Mouse (Mus musculus) cerebellum, adult 18-20 months (tissue): ENCODE measurements around the gene Ccdc149.
A peak's percentile ranks its signal among the peaks of the same experiment; 100 is the strongest.

Experiments used
- DNase-seq, 2 experiments: peaks; one replicate each; pipeline ENCODE4 v3.0.0; 2021

The Ccdc149 gene

DNA sequence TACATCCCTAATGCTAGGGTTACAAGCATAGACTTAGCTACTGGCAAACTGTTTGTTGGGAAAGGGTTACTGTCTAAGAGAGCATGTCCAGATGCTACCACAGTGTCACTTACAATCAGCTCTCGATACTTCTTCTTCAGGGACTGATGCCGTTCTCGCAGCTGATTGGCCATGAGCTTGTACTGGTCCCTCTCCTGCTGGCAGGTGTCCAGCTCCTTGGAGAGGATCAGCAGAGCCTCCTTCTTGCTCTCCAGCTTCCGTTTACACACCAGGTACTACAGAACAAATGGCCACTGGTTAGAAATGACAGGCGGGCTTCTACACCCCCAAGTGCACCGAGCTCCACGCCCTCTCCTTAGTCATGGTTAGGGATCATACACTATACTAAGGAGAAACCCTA, 32.4 kb downstream of the Ccdc149 start:
- DNase-seq, result no peak

GRCm38 (mm10) chr5:52435533-52435932, 35.8 kb downstream of the Ccdc149 start:
- no peak for DNase-seq

DNA sequence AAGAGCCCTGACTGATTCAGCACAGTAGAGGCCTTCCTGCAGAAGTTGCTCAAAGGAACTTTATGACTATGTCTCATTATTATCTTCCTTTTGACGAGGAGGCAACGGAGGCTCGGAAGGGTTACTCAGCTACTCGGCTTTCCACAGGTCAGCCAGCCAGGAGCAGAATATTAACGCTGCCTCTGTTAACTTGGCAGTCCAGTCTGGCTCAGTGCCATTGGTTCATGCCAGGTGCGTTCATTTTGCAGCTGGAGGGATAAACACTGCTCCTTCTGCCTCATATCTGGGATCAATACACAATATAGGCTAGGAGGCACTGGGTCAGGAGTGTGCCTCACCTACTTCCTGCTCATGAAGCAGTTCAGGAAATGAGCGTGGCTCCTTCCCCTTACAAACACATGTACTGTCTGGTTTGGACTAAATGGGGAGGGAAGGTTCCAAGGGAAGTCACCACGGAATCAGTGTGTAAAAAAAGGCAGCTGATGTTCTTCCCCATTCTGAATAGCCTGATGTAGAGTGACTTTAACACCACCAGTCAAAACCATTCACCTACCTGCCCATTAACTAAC, 40.0 kb downstream of the Ccdc149 start:
- no peak for DNase-seq

DNA sequence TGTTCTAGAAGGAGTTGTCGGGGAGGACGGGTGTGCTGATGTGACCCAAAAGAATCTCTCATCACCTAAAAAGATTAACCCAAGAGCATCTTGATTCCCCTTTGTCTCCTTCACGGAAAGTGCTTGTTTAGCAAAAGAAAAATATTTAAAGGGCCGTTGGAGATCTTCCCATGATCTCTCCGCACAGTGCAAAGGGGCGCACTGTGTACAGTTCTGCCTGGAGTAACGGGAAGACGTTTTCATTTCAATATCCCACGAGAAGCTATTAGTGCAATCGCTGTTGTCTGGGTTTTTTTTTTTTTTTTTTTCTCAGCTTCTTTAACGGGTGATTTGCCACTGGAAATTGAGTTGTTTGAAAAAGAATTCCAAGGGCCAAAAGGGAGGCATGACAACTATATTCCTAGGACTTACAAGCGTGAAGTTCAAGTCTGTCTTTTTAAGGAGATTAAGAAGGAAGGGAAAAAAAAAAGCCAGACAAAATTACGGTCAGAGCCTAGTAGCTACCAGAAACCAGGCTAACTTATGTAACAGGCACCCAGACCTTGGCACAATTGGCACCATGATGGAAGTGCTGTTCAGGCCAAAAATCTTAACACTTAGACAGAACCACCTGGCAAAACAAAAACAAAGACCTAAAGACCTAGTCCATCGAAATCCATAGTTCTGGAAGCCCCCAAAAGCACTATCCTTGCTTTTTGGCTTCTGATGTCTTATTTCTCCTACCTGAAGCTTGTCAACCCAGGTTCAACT, 41.4 kb downstream of the Ccdc149 start:
- DNase-seq, result no peak

- DNase-seq, result no peak
These were observed 42.7 kb downstream of the Ccdc149 start for GRCm38 (mm10) chr5:52428613-52429012.

DNA sequence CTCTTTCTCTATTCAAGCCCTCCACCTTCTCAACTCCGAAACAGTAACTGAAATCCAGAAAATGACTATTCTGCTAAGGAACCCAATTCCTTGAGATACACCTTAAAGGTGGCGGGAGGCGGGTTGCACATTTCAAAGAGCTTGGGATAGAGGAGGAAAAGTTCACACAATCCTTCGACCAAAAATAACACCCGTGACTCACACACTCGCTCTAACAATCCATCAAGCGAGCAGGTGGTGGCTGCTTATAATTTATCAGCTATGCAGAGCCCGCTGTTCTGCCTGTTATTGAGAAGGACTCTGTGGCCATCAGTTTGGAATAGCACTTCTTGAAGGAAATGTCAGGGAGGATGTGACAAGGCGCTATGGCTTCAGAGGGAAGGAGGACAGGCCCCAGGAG, 45.5 kb downstream of the Ccdc149 start:
- DNase-seq, result no peak

GRCm38 (mm10) chr5:52423893-52424292, 47.4 kb downstream of the Ccdc149 start:
- no peak for DNase-seq

DNA sequence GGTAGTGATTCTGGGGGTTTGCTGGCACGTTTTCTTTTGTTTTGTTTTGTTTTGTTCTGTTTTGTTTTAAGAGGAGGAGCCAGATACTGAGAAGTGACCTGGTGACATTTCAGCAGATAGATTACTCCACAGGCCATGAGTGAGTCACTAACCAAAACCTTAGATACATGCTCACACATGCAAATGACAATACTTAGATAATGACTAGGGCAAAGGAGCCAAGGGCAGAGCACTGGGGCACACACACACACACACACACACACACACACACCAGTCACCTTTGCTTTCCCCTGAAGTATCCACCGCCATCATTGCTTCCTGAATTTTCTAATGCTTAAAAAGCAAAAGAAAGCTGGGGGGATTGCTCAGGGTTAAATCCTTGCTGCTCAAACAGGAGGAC, 54.8 kb downstream of the Ccdc149 start:
- no peak for DNase-seq

GRCm38 (mm10) chr5:52415917-52416316, 55.4 kb downstream of the Ccdc149 start:
- peak; percentile 59 to 65 for DNase-seq

DNA sequence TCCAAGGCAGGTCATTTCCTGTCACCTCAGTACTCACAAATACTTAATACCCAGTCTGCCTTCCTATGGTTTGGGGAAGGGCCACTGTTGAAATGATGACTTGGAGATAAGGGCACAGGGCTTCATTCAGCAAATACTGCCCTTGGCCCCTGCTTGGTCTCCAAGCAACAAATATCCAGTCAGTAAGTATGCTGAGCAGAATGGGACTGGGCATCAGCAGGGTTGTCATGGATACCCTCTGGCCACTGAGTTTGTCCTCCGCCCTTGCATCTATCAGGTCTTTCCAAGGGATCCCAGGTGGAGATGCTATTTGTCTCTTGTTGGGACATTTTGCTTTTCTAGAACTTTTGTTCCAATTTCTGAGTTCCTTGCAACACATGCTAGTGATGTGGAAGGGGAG, 56.1 kb downstream of the Ccdc149 start:
- no peak for DNase-seq

DNA sequence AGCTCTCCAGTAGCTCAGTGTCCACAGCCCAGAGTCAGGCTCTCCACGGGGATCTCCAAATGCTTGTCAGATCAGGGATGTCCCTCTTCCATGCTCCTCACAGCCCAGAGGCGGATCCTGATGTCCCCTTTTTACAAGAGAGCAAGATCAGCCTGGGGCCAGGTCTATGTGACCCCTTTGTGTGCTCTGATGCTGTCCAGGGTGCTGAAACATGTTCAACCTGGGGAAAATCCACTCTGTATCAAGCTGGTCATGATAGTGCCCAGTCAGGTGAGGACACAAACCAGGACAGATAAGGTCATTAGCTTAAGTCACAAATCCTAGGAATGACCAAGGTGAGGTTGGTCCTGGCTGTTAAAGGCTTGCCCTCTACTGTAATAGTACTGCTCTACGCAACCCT, 59.8 kb downstream of the Ccdc149 start:
- DNase-seq, result no peak

- peak; percentile 16 to 21 for DNase-seq
These were observed 61.1 kb downstream of the Ccdc149 start for GRCm38 (mm10) chr5:52410197-52410596.

- peak; percentile 36 to 43 for DNase-seq
These were observed 62.5 kb downstream of the Ccdc149 start for GRCm38 (mm10) chr5:52408668-52409315.

GRCm38 (mm10) chr5:52404373-52404772, 66.9 kb downstream of the Ccdc149 start:
- DNase-seq, result no peak

GRCm38 (mm10) chr5:52393756-52394155, 77.6 kb downstream of the Ccdc149 start:
- no peak for DNase-seq

GRCm38 (mm10) chr5:52391471-52391870, 79.8 kb downstream of the Ccdc149 start:
- no peak for DNase-seq

DNA sequence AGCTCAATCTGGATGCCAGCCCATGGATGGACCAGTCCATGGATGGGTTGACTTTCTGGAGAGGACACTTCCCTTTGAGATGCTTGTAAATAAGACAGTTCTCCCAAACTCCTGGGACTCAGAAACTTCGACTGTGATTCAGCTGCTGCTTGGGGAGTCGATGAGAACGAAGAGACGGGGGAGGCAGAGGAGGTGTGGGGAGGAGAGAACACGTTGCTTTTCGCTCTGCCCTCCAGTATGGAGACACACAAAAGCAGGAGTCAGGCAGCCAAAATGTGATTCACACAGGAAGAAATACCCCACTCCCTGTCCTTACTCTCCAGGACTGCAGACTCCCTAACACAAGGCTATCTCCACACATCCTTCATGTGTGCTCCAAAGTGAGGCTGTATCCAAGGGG, 80.9 kb downstream of the Ccdc149 start:
- DNase-seq, result no peak

DNA sequence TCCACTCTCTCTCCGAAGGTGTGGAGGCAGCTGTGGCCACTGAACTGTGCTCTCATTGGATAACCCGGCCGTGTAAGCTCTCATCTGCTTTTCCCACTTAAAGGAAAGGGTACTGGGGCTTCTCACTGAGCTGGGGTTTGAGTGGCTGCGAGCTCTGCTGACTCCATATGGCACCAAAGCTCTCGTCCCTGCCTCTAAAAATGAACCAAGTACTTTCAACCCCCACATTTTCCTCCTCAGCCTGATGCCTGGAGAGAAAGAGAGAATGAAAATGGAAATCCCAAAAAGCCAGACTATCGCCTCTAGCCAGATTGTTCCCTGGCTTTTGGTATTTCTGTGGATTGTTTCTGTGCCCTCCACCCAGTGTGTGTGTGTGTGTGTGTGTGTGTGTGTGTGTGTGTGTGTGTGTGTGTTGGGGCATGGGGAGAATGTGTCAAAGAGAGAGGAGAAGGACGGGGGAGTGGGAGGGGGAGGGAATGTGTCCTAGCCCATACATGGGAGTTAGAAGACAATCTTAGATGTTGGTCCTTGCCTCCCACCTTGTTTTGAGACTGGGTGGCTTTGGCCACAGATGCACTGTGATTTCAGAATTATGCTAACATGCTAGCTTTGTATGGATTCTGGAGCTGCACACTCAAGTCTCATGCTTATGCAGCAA, 83.1 kb downstream of the Ccdc149 start:
- no peak for DNase-seq

- DNase-seq, result no peak
These were observed 85.3 kb downstream of the Ccdc149 start for GRCm38 (mm10) chr5:52386016-52386415.

- DNase-seq, result no peak
These were observed 87.6 kb downstream of the Ccdc149 start for GRCm38 (mm10) chr5:52383748-52384147.

GRCm38 (mm10) chr5:52382837-52383236, 88.5 kb downstream of the Ccdc149 start:
- DNase-seq, result no peak

DNA sequence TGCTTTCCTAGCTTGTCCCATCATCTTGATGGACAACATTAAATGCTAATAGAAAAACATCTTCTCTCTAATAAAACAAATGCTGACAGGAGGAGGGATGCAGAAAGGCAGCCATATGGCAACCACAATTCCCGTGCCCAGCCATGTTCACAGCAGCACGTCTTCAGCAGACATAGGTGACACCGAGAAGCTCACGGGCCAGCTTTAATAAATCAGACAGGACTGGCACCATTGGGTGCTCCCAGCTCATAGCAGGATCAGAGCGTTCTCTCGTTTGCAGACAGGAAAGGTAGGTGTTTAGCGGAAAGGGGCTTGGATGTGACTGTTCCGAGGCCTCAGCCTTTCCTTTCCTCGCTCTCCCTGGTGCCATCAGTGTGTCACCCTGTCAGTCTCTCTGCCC, 95.5 kb downstream of the Ccdc149 start:
- no peak for DNase-seq

GRCm38 (mm10) chr5:52370901-52371300, 100.4 kb downstream of the Ccdc149 start:
- no peak for DNase-seq
